In the genomic region with DNA sequence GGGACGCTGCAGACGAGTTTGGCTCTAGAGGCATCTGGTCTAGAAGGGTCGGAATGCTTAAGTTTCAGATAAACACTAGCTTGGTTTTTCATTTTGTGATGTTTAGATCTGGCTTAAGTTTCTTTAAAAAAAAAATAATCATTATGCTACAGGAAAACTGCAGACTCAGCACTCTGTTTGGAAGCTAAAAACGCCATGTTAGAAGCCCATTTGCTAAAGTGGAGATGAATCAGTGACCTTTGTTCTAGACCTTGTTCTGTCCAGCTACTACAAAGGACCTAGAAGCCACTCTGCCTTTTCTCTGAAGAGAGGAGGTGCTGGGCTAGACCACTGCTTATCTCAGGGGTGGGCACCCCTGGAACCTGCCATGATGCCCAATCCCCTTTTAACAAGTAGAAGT, we compare ENCODE assay signal across 27 mouse cellular contexts. TPM values are rescaled to one million over a fixed set of nuclear protein-coding genes. Genes with fewer than 3 reads are reported as not detected.
"Had no signal": no experiment of that assay in that cellular context is flagged by ENCODE, and none has a peak within 500 bp of the region (broad histone marks: within the 10 kb centered on the region; RNA-seq: fewer than 3 reads in every experiment).

No protein-coding gene starts in this region.

- H3K4me3 ChIP-seq: heart, adult 2 months; heart, embryonic 13.5 days; heart, embryonic 15.5 days; hindbrain, embryonic 12.5 days; intestine, embryonic 15.5 days; kidney, embryonic 15.5 days; layer of hippocampus, adult 2 months; left cerebral cortex, adult 2 months; limb, embryonic 10.5 days; limb, embryonic 12.5 days had no signal

- H3K27ac ChIP-seq: heart, adult 2 months; heart, embryonic 13.5 days; heart, embryonic 15.5 days; hindbrain, embryonic 12.5 days; hindbrain, embryonic 14.5 days; intestine, embryonic 15.5 days; kidney, embryonic 15.5 days; kidney, postnatal 0 days; layer of hippocampus, adult 2 months; left cerebral cortex, adult 2 months; limb, embryonic 10.5 days; limb, embryonic 12.5 days; liver, embryonic 14.5 days had no signal

- H3K9ac ChIP-seq: forebrain, postnatal 0 days; heart, embryonic 13.5 days; heart, embryonic 15.5 days; hindbrain, embryonic 12.5 days; hindbrain, embryonic 14.5 days; intestine, embryonic 15.5 days; kidney, embryonic 15.5 days; limb, embryonic 12.5 days; liver, embryonic 14.5 days had no signal

- H3K4me2 ChIP-seq: heart, embryonic 11.5 days; heart, embryonic 13.5 days; heart, embryonic 15.5 days; hindbrain, embryonic 12.5 days; hindbrain, embryonic 14.5 days; intestine, embryonic 15.5 days; kidney, embryonic 15.5 days; limb, embryonic 12.5 days had no signal

- H3K4me1 ChIP-seq: heart, embryonic 13.5 days; heart, embryonic 15.5 days; hindbrain, embryonic 12.5 days; intestine, embryonic 15.5 days; kidney, embryonic 15.5 days; limb, embryonic 10.5 days; limb, embryonic 12.5 days had no signal

- ATAC-seq: forebrain, postnatal 0 days; hindbrain, embryonic 16.5 days; inflammation-experienced regulatory T-cells, adult 6 months; intestine, embryonic 15.5 days; intestine, postnatal 0 days had no signal

- DNase-seq: forebrain, postnatal 0 days; gastrocnemius, postnatal 14 days; gastrocnemius, postnatal 36 days; heart, adult 2 months; heart, postnatal 14 days; heart, postnatal 36 days; kidney, postnatal 25 days had no signal

- H3K27me3 ChIP-seq: heart, embryonic 13.5 days; heart, embryonic 15.5 days; hindbrain, embryonic 12.5 days; intestine, embryonic 15.5 days; kidney, embryonic 15.5 days; limb, embryonic 12.5 days had no signal

- H3K9me3 ChIP-seq: heart, embryonic 13.5 days; heart, embryonic 15.5 days; hindbrain, embryonic 12.5 days; intestine, embryonic 15.5 days; kidney, embryonic 15.5 days; limb, embryonic 10.5 days; limb, embryonic 12.5 days had no signal

- H3K36me3 ChIP-seq: heart, embryonic 13.5 days; heart, embryonic 15.5 days; hindbrain, embryonic 12.5 days; intestine, embryonic 15.5 days; kidney, embryonic 15.5 days; limb, embryonic 10.5 days; limb, embryonic 12.5 days had no signal

RNA-seq across cellular contexts. Expression of gene Dmgdh, which starts 36.1 kb away (rescaled TPM):
- total RNA-seq: gastrocnemius, postnatal 14 days; gastrocnemius, postnatal 36 days; heart, adult 2 months; heart, postnatal 14 days; heart, postnatal 36 days; hematopoietic stem cell, adult 5-6 weeks had no signal
- polyA plus RNA-seq: gonadal fat pad, adult 2 months; heart, adult 2 months; heart, postnatal 0 days; inflammation-experienced regulatory T-cells, adult 6 months; limb, embryonic 10.5 days; limb, embryonic 12.5 days had no signal

RNA-seq across cellular contexts. Expression of gene Bhmt2, which starts 36.2 kb away (rescaled TPM):
- total RNA-seq: gastrocnemius, adult 8-10 months; gastrocnemius, postnatal 14 days; gastrocnemius, postnatal 36 days; heart, adult 2 months; heart, postnatal 14 days; heart, postnatal 36 days; hematopoietic stem cell, adult 5-6 weeks had no signal
- polyA plus RNA-seq: forebrain, postnatal 0 days; heart, adult 2 months; heart, embryonic 15.5 days; heart, postnatal 0 days; hindbrain, embryonic 12.5 days; hindbrain, embryonic 14.5 days; inflammation-experienced regulatory T-cells, adult 6 months; limb, embryonic 10.5 days; limb, embryonic 12.5 days had no signal
